Mouse (Mus musculus): ENCODE measurements around the gene Arhgap24. TPM values are rescaled to one million over a fixed set of nuclear protein-coding genes. Genes with fewer than 3 reads are reported as not detected.
"Not testable (repeated sequence)": the region's sequence is repeated elsewhere in the genome, so short reads cannot be mapped to it uniquely, and the experiment has no call there.

The Arhgap24 gene
- polyA plus RNA-seq, 1 experiment from 2014 or later: 3.4 TPM

GRCm38 (mm10) chr5:102844731-102845598 lies 363.8 kb downstream of the Arhgap24 start:
- H3K4me1 ChIP-seq: peaks cover 26% of the 10 kb centered on the region
- H3K9me3 ChIP-seq: no peaks in the 10 kb centered on the region
- H3K36me3 ChIP-seq: no peaks in the 10 kb centered on the region
- peak overlapping the region; percentile 61 for H3K27ac ChIP-seq (replicated peaks)
- H3K9ac ChIP-seq (replicated peaks): peak overlapping the region; percentile 43
- H3K4me3 ChIP-seq: peak overlapping the region; percentile 45
- H3K27me3 ChIP-seq: no peaks in the 10 kb centered on the region
- under 1% methylated on average over 20 of the region's 21 CpGs for WGBS
- H3K4me2 ChIP-seq (replicated peaks): peak overlapping the region; percentile 56
- peak; percentile 96 for ATAC-seq (replicated peaks)

DNA sequence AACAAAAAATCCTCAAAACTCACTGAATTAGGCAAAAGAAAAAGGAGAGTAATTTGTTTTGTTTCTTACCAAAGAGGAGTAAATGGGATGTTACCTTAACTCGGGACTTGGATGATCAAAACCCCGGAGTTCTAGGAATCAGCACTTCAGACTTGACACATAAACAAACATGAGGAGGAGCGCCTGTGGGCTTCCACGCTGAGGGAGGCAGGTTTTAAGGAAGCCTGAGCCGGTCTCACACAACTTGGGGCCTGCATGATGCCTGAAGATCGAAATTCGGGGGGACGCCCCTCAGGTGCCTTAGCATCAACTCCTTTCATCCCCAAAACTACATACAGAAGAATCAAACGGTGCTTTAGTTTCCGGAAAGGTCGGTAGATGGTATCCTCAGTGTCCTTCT lies 364.6 kb downstream of the Arhgap24 start:
- H3K27ac ChIP-seq (replicated peaks): no peak overlapping the region
- no peak overlapping the region; the same call in 1 of the 2 replicates for H3K9ac ChIP-seq (replicated peaks)

GRCm38 (mm10) chr5:102847859-102848258 lies 366.7 kb downstream of the Arhgap24 start:
- Histone ChIP-seq H3K27me3 (no peaks in the 10 kb centered on the region), H3K36me3 (no peaks in the 10 kb centered on the region), H3K9me3 (no peaks in the 10 kb centered on the region), H3K27ac (replicated peaks) (no peak overlapping the region), H3K4me2 (replicated peaks) (no peak overlapping the region), H3K9ac (replicated peaks) (no peak overlapping the region), H3K4me3 (no peak overlapping the region), H3K4me1 (peaks cover 26% of the 10 kb centered on the region)
- no peak for ATAC-seq (replicated peaks)
- 62% methylated on average over 4 of the region's 4 CpGs for WGBS

More for the DNA sequence above, 364.6 kb downstream of the Arhgap24 start:
- no peaks in the 10 kb centered on the region for H3K27me3 ChIP-seq
- WGBS: 15% methylated on average over 11 of the region's 11 CpGs
- H3K9me3 ChIP-seq: no peaks in the 10 kb centered on the region
- no peak for ATAC-seq (replicated peaks)
- no peaks in the 10 kb centered on the region for H3K36me3 ChIP-seq
- peak overlapping the region; percentile 45 for H3K4me3 ChIP-seq
- H3K4me1 ChIP-seq: peaks cover 26% of the 10 kb centered on the region
- H3K4me2 ChIP-seq (replicated peaks): peak overlapping the region; percentile 56

DNA sequence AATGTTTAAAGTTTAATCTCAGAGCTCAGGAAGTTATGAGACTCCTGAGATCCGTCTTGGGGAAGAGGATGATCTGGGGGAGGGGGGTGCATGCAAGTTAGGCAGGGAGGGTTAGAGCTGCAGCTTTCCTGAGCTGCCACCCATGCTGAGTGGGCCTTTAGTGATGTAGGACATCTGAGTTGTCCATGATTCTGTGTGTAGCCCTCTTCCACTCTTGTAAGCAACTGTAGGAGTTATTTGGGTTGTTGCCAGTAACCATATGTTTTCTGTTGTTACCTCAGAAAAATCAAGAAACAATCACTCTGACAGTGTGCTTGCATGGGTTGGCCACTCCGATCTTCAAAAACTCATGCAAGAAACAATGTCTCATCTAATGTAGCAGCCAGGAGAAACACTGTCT lies 370.6 kb downstream of the Arhgap24 start:
- Histone ChIP-seq H3K4me3 (no peak overlapping the region), H3K4me1 (peaks cover 13% of the 10 kb centered on the region; the same call in 1 of the 2 replicates), H3K36me3 (no peaks in the 10 kb centered on the region), H3K9ac (replicated peaks) (no peak overlapping the region), H3K27me3 (no peaks in the 10 kb centered on the region), H3K27ac (replicated peaks) (no peak overlapping the region), H3K9me3 (no peaks in the 10 kb centered on the region), H3K4me2 (replicated peaks) (no peak overlapping the region)
- WGBS: 88% methylated on average over 2 of the region's 2 CpGs
- ATAC-seq (replicated peaks): no peak

- H3K4me2 ChIP-seq (replicated peaks): no peak overlapping the region
- H3K27ac ChIP-seq (replicated peaks): no peak overlapping the region
- H3K9ac ChIP-seq (replicated peaks): no peak overlapping the region
- H3K27me3 ChIP-seq: no peaks in the 10 kb centered on the region
- no peak overlapping the region for H3K4me3 ChIP-seq
- 91% methylated on average over 1 of the region's 1 CpGs for WGBS
- H3K9me3 ChIP-seq: no peaks in the 10 kb centered on the region
- 0 out of 2 replicates have a peak, but pooled peaks cover 4% of the 10 kb centered on the region for H3K4me1 ChIP-seq
- no peaks in the 10 kb centered on the region for H3K36me3 ChIP-seq
- ATAC-seq (replicated peaks): no peak
Measured at GRCm38 (mm10) chr5:102853750-102854149, 372.6 kb downstream of the Arhgap24 start.

- Histone ChIP-seq H3K4me3 (no peak overlapping the region), H3K36me3 (no peaks in the 10 kb centered on the region), H3K27ac (replicated peaks) (no peak overlapping the region), H3K27me3 (no peaks in the 10 kb centered on the region), H3K9me3 (no peaks in the 10 kb centered on the region), H3K4me1 (0 out of 2 replicates have a peak, but pooled peaks cover 4% of the 10 kb centered on the region), H3K9ac (replicated peaks) (no peak overlapping the region), H3K4me2 (replicated peaks) (peak overlapping the region; percentile 37)
- 17% methylated on average over 10 of the region's 10 CpGs for WGBS
- peak; percentile 57; the same call in 1 of the 2 replicates for ATAC-seq (replicated peaks)
Measured at GRCm38 (mm10) chr5:102855805-102856204, 374.6 kb downstream of the Arhgap24 start.

DNA sequence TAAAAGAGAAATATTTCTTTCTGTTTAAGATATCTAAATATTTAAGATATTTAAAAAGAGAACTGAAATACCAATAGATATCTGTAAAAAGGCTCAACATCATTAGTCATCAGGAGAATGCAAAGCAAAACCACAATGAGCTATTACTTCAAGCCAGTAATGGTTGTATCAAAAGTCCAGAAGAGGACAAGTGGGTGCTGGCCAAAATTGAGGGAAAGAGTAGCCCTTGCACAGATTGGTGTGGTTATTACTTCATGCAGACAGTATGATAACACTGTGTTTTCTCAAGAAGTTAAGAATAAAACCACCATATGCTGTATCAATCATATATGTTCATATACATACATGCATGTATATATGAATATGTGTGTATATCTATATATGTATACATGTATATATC lies 376.9 kb downstream of the Arhgap24 start:
- Histone ChIP-seq H3K4me2 (replicated peaks) (no peak overlapping the region), H3K36me3 (no peaks in the 10 kb centered on the region), H3K9me3 (no peaks in the 10 kb centered on the region), H3K27me3 (no peaks in the 10 kb centered on the region), H3K9ac (replicated peaks) (no peak overlapping the region), H3K4me3 (no peak overlapping the region), H3K27ac (replicated peaks) (no peak overlapping the region), H3K4me1 (0 out of 2 replicates have a peak, but pooled peaks cover 4% of the 10 kb centered on the region)
- ATAC-seq (replicated peaks): no peak

- H3K4me1 ChIP-seq: 0 out of 2 replicates have a peak, but pooled peaks cover 4% of the 10 kb centered on the region
- no peak for ATAC-seq (replicated peaks)
- no peaks in the 10 kb centered on the region for H3K36me3 ChIP-seq
- no peak overlapping the region for H3K4me2 ChIP-seq (replicated peaks)
- H3K9me3 ChIP-seq: no peaks in the 10 kb centered on the region
- no peak overlapping the region for H3K27ac ChIP-seq (replicated peaks)
- WGBS: 86% methylated on average over 11 of the region's 11 CpGs
- H3K9ac ChIP-seq (replicated peaks): no peak overlapping the region
- no peaks in the 10 kb centered on the region for H3K27me3 ChIP-seq
- no peak overlapping the region for H3K4me3 ChIP-seq
Measured at GRCm38 (mm10) chr5:102859749-102860148, 378.6 kb downstream of the Arhgap24 start.

- Histone ChIP-seq H3K4me2 (replicated peaks) (no peak overlapping the region), H3K4me1 (no peaks in the 10 kb centered on the region), H3K36me3 (no peaks in the 10 kb centered on the region), H3K9ac (replicated peaks) (no peak overlapping the region), H3K27ac (replicated peaks) (no peak overlapping the region), H3K27me3 (no peaks in the 10 kb centered on the region), H3K9me3 (no peaks in the 10 kb centered on the region), H3K4me3 (no peak overlapping the region)
- ATAC-seq (replicated peaks): no peak
- WGBS: 65% methylated on average over 5 of the region's 5 CpGs
Measured at GRCm38 (mm10) chr5:102868196-102868595, 387.0 kb downstream of the Arhgap24 start.

GRCm38 (mm10) chr5:102872996-102873395 lies 391.8 kb downstream of the Arhgap24 start:
- not testable (repeated sequence) for H3K4me1 ChIP-seq; H3K27ac ChIP-seq (replicated peaks); H3K9me3 ChIP-seq; H3K27me3 ChIP-seq; H3K4me2 ChIP-seq (replicated peaks); H3K36me3 ChIP-seq; H3K9ac ChIP-seq (replicated peaks); H3K4me3 ChIP-seq; ATAC-seq (replicated peaks)
- WGBS: 92% methylated on average over 9 of the region's 9 CpGs

GRCm38 (mm10) chr5:102874605-102875298 lies 393.6 kb downstream of the Arhgap24 start:
- H3K4me1 ChIP-seq: no peaks in the 10 kb centered on the region
- no peak overlapping the region for H3K9ac ChIP-seq (replicated peaks)
- no peaks in the 10 kb centered on the region for H3K9me3 ChIP-seq
- no peak overlapping the region for H3K27ac ChIP-seq (replicated peaks)
- peak; percentile 74 for ATAC-seq (replicated peaks)
- no peaks in the 10 kb centered on the region for H3K36me3 ChIP-seq
- H3K4me2 ChIP-seq (replicated peaks): no peak overlapping the region
- H3K27me3 ChIP-seq: no peaks in the 10 kb centered on the region
- H3K4me3 ChIP-seq: no peak overlapping the region
- WGBS: 45% methylated on average over 11 of the region's 11 CpGs

DNA sequence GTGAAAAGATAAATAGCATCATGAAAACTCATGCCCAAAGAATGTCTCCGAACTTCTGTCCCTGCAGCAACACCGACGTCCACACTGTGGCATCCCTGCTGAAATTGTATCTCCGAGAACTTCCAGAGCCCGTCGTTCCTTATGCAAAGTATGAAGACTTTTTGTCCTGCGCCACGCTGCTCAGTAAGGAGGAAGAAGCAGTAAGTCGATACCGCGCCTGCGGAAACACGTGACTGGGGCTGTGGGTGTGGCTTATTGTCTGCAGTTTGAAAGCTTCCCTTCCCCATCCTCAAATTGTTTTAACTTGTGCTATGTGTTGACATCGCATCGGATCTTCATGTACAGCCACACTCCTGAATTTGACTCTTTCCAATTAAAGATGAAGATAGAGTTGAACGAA lies 394.4 kb downstream of the Arhgap24 start:
- Histone ChIP-seq H3K4me2 (replicated peaks) (no peak overlapping the region), H3K4me1 (no peaks in the 10 kb centered on the region), H3K36me3 (no peaks in the 10 kb centered on the region), H3K27ac (replicated peaks) (no peak overlapping the region), H3K9me3 (no peaks in the 10 kb centered on the region), H3K27me3 (no peaks in the 10 kb centered on the region), H3K9ac (replicated peaks) (no peak overlapping the region), H3K4me3 (no peak overlapping the region)
- ATAC-seq (replicated peaks): no peak
- 73% methylated on average over 16 of the region's 16 CpGs for WGBS

All from forebrain, embryonic 15.5 days (tissue).